Mouse (Mus musculus) thymus, postnatal 36 days (tissue): Measurements from ENCODE around the gene Hoxc9.

ENCODE experiments used
- DNase-seq, 2 experiments: peaks; one replicate each; pipeline ENCODE4 v3.0.0; 2022; ENCODE audit warnings: mixed read lengths in 2 of 2

The Hoxc9 gene

DNA sequence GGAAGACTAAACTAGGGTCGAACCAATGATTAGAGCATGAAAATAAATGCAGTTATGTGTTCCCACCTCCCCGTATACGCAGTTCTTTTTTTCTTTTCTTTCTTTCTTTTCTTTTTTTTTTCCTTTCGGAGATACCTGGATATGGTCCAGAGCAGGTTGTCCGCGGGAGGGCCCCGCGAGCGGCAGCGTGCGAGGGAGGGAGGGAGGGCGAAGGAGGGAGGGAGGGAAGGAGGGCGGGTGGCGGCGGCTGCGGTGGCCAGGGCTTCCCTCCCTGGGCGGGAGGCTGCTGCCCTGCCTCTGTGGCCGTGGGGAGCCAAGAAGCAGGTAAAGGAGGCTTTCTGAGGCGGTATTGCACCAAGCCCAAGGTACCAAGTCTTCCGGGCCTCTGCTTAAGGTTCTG lies at the start of gene Hoxc9:
Hoxc9 (plus strand) TSS at position 269 of the 400 bp plus-strand sequence.
- no peak for DNase-seq

DNA sequence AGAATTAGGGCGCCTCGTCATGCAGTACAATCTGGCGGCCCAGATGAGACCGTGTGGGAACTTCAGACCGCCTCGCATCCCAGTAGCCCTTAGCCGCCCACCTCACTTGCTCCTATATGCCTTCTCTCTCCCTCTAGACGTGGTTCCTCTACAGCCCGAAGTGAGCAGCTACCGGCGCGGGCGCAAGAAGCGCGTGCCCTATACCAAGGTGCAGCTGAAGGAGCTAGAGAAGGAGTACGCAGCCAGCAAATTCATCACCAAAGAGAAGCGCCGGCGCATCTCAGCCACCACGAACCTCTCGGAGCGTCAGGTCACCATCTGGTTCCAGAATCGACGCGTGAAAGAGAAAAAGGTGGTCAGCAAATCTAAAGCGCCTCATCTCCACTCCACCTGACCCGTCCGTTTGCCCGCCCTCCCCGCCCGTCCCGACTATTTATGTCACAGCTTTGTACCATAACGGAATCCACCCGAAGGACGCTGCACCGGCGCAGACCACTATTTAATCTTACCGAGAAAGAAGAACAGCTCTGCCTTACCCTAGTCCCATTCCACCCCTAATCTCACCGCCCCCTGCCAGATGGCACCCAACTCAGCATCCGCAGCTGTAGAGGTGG lies 49.1 kb upstream of the Hoxc9 start:
- DNase-seq: no peak

DNA sequence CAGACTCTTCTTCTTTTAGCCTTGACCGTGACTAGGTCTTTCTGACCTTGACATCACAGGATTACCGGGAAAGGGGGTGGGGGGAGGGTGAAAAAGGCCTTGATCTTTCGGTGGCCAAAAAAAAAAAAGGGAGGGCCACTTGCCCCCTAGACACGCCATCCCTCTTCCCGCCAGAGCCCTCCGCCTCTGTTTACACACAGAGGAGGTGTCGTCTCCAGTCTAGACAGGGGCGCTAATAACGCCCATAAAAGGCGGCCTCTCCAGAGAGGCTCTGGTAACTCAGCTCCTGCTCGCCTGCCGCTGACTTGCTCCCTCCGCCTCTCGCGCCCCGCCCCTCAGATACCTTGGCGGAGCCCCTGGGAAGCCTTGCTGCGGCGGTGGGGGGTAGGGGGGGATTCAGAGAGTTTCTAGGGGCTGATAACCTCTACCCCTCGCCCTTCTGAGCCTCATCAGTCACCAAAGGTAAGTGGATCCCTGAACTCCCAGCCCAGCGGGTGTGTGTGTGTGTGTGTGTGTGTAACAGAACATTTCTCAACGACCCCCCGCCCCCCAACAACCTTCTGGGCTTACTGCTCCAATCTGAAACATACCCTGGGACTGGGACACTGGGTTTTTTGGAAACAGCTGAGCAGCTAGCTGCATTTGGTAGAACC lies 44.4 kb upstream of the Hoxc9 start:
- DNase-seq: no peak

DNA sequence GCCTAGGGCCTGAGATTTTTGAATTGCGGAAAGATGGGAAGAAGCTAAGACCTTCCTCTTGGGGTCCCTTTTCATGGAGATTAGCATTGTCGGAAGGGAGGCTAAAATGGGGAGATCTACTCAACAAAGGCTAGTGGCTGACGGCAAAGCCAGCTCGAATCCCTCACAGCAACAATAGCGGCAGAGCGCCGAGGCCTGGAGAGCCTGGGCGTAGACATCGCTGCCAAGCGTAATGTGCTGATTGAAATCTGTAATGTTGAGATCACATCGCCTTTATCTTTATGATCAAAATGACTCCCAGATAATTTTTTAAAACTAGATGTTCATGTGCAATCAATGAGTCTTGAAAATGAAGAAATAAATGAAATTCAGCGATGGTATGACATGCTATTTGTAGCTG lies 41.8 kb upstream of the Hoxc9 start:
- no peak for DNase-seq

DNA sequence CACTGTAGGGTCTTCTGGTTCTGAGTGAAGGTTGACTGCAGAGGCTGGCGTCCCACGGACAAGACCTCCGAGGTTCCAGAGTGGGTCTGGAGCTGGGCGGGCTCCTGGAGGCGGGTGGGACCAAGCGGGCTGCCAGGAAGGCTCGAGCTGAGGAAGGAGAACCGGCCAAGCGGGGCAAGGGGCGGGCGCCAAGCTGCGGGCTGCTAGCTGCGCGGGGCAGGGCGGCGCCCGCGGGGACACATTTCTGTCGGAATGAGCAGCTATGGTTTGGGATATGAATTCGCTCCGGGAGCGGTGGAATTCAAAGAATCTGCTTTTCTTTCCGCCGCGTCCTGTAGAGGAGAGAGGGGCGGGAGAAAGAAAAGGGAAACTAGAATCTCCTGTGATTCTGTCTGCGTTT lies 41.3 kb upstream of the Hoxc9 start:
- no peak for DNase-seq

DNA sequence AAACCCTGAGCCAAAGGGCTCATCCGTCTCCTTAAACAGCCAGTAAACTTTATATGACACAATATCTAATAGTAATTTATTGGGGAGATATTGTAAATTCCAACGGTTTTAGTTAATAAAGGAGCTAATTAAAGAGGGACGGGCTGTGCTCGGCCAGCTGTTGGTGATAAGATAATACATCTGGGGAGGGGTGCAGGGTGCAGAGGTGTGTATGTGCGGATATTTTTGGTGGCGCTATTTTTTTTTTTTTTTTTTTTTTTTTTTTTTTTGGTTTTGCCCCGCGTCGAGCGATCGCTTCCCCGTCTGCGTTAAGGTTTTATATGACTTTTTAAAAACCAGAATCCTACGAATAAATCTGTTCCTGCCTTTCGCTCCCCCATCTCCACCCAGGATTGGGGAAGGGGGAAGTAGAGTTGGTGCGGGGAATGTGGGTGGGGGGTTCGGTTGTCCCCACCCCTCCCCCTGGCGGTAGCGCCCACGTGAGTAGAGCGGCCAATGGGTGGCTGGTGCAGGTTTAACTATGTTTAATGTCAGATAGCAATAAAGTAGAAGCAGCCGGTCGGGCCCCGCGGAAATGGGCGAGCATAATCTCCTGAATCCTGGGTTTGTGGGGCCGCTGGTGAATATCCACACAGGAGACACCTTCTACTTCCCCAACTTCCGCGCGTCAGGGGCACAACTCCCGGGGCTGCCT lies 39.8 kb upstream of the Hoxc9 start, which contains the start of gene Hoxc12:
Hoxc12 (plus strand) TSS at position 479 of the 694 bp plus-strand sequence.
- no peak for DNase-seq

DNA sequence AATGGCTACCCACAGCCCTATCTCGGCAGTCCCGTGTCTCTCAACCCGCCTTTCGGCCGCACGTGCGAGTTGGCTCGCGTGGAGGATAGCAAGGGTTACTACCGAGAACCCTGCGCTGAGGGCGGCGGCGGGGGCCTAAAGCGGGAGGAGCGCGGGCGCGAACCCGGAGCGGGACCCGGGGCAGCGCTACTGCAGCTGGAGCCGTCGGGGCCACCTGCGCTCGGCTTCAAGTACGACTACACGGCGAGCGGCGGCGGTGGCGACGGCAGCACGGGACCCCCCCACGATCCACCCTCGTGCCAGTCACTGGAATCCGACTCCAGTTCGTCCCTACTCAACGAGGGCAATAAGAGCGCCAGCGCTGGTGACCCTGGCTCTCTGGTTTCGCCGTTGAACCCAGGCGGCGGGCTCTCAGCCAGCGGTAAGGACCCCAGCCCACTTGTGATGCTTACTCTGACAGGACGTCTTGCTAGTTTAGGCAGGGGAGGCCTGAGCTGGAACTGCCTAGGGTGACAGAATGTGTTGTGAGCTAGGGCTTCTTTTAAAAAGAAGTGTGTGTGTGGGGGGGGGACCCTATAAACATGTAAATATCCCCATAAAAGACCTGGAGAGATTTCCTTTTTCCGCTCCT lies 39.1 kb upstream of the Hoxc9 start:
- no peak for DNase-seq

DNA sequence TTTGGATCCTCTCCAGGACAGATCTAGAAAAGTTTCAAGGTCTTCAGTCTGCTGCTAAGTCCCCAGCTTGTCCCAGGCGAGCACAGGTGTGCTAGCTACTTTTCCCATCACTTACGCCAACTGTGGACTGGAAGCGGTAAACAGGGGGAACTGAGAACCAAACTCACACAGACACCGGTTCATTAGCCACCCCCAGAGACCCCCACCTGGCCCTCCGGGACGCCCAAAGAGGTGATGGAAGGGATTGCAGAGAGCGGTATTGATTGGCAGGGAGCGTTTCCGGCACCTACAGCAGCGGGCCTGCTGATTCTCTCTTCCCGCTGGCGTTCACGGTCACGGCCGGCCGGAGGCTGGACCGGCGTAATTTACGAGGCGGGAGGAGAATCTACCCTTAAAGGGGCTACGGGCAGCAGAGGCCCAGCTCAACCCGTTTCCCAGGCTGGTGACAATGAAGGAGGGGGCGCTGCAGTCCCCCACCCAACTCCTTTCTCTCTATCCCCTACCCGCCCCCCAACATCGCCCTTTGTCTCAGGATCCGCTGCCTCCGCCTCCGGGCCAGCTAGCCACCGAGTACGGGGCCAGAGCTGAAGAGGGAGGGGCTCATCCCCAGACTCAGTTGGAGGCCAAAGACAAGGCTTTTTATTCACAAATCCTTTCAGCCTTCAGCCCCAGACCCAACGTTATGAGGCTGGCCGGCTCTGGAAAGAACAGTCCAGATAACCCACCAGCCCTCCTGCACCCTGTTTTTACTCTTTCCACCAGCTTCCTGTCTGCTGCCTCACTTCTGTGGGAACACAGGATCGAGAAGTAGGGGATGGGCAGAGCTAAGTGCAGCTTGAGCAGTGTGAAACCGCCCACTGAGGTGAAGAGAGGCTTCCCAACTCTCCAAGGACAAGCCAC lies 36.7 kb upstream of the Hoxc9 start:
- DNase-seq: no peak

DNA sequence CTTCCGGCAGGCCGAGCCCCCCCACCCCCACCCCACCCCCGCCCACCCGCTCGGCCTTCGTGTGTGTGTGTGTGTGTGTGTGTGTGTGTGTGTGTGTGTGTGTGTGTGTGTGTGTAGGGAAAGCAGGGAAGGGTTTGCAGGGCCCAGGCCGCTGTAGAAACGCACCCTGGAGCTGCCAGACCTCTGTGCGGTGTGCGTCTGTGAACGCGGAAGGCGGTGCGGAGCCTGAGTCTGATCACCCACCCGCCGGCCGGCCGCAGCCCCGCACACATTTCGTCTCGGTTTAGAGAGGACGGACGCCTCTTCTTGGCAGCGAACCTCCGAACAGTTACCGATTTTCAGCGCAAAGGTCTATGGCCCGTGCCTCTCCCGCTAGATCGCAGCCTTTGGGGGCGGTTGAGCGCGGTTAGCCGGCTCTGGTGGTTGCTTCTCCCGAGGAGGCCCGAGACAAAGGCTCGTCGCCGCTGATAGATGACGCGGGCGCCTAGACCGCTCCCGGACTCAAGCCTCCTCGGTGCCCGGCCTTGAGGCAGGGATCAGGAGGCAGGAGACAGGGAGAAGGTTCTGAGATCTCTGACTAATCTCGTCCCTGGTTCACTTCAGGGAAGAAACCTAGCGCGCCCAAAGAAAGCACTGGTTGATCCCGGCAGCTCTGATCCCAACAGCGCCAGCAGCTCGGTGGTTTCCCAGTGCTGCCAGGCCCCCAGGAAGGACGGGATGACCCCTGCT lies 33.3 kb upstream of the Hoxc9 start:
- no peak for DNase-seq

DNA sequence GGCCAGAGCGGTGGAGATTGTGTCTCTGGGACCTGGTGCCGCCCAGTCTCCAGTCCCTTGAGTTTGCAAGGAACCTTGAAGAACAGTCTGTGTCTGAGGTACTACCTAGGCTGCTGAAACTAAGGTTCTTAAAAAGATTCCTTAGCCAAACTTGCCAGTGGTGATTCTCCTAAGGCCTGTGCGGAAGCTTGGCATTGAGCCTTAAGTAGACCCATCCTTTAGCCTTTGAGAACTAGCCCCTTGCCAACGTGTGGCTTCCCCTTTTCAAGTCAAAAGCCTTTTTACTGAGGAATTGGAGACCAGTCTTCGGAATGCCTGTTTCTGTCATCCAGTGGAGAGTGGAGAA lies 32.8 kb upstream of the Hoxc9 start:
- no peak for DNase-seq

DNA sequence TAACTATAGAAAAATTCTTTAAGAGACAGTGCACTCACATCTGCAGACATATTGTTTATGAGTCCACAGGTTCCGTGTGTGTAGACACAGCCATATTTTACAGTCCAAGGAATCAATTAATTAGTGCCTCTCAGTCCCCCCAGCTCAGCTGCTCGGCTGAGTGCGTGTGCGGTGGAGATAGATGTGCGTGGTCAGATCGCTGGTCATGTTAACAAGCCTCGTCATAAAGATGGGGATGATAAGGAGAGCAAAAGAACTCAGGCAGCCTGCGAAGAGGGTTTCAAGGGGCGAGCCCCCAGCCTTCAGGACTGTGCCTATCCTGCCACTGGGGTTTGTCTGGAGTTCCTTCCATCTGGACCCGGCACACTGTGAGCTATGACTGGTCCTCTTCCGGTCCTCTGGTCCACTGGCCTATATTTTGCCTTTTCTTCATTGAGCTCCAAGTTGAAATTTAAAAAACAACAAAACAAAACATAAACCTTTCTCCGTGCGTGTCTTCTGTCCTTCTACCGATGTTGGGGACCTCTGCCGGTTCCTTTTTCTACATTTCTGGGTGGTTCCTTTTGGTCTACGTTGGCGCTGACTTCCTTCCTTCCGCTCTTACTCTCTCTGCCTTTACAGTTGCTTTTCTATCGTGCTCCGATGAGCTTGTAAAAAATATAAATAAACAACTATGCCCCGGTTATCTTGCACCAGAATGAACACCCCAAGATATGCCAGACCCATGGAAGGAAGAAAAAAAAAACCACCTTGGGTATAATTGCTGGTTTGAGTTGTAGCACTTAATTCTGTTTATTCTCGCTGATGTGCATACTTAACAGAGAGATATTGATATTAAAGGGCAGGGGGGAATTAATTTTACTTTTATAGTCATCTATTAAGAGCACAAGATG lies 30.8 kb upstream of the Hoxc9 start:
- DNase-seq: no peak

DNA sequence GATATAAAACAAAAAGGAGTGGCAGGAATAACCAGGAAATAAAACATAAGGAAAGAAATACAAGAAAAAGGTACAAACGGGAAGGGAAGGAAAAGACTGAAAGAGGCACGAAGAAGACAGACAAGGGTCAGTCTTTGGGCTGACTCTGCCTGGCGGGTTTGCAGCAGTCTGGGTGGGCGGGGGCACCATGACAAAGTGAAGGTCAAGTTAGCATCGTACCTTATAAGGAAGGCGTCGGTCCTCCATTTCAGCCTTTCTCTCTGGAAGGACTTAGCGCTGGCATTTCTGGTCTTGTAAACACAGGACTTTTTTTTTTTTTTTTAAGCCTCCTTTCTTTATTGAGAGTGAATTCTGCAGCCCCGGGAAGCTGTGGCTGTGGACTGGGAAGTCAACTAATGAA lies 29.0 kb upstream of the Hoxc9 start:
- no peak for DNase-seq

DNA sequence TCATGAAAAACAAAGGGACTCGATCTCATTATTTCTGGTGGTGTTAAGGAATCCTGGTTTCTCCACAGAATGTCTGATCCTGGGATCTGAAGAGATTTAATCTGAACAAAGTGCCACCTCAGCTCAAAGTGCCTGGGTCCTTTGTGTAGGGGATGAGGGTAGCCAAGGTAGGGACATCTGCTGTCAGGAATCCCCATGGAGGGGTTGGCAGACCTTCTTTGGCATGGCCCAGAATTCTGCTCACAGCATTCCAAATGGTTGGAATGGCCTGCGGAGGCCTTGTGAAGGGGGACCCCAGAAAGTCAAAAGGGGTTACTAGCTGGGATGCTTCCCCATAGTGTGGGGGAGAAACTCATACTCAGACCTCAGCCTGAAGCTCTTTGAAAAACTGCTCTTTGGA lies 27.4 kb upstream of the Hoxc9 start:
- no peak for DNase-seq

DNA sequence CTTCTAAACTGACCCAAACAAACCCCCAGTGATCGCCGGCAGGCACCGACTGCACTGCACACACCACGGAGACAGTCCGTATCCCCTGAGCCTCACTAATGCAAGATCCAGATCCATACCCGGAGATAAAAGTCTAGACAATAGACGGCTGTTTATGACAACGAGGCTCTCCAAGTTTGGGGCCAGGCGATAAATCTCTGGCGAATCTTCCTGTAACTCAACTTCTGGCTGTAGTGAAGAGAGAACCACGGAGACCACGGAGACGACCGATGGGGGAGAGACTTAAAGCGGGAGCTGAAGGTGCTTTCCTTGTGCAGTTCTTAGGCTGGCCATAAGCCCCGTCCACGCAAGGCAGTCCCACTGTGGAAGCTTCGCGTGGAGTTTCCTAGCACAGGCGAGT lies 26.5 kb upstream of the Hoxc9 start:
- no peak for DNase-seq

DNA sequence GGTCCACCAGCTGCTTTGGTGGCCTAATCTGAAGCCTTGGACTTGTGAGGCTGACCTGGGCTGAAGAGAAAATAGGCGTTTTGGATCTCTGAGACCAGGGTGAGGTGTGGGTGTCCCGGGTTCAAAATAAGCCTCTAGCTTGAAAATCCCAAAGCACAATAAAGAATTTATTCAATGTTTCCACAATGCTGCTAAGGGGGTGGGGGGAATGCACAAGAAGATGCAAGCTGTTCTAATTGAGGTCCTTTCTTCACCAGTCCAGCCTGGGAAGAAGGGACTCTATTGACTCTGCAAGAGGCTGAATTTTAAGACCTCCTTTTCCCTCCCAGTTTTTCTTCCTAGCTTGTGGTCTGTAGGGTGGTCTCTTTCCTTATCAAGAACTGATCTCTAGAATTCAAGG lies 25.4 kb upstream of the Hoxc9 start:
- no peak for DNase-seq

DNA sequence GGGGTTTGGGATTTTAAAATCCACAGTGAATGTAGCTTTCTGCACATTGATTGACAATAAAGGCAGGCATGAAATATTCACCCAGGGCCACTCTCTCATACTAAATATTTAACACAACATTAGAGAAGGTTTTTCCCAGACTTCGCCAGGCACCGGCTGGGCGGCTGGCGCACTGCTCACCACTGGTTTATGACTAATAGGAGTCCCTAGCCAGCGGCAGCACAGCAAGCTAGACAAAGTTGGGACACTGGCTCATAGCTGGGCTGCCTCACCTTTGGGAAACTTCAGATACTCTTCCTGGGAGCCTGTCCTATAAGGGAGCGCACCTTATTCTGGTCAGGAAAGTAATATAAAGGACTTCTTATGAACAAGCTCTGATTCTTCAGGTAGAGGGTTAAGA lies 22.7 kb upstream of the Hoxc9 start:
- DNase-seq: no peak

DNA sequence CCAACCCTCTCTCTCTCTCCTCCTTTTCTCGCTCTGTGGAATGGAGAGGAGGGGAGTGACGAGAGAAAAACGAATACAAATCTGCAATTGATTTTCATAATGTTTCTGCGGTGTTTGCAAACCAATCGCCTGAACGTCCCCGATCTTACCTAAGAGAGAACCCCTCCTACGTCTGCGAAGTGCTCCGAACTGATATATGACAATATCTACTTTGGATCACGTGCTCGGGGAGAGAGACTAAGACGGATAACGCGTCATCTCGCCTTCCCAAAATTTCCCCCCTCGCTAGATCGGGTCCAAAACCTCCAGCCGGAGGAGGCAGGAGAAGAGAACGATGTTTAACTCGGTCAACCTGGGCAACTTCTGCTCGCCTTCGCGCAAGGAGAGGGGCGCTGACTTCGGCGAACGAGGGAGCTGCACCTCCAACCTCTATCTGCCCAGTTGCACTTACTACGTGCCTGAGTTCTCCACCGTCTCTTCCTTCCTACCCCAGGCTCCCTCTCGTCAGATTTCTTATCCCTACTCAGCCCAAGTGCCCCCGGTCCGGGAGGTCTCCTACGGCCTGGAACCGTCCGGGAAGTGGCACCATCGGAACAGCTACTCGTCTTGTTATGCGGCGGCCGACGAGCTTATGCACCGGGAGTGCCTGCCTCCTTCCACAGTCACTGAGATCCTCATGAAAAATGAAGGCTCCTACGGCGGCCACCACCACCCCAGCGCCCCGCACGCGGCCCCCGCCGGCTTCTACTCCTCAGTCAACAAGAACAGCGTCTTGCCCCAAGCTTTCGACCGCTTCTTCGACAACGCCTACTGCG lies 21.8 kb upstream of the Hoxc9 start, which contains the start of gene Hoxc11:
Hoxc11 (plus strand) TSS at position 236 of the 815 bp plus-strand sequence.
- no peak for DNase-seq

DNA sequence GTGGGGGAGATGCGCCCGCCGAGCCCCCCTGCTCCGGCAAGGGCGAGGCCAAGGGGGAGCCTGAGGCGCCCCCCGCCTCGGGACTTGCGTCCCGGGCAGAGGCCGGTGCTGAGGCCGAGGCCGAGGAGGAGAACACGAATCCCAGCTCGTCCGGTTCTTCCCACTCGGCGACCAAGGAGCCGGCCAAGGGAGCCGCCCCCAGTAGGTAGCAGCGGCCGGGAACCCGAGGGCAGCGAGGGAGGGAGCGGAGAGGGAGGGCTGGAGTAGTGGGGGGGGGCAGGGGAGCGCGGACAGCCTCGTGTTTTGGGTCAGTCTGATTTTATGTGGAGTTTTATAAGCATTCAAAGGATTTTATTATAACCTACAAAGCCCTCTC lies 21.2 kb upstream of the Hoxc9 start:
- DNase-seq: no peak

DNA sequence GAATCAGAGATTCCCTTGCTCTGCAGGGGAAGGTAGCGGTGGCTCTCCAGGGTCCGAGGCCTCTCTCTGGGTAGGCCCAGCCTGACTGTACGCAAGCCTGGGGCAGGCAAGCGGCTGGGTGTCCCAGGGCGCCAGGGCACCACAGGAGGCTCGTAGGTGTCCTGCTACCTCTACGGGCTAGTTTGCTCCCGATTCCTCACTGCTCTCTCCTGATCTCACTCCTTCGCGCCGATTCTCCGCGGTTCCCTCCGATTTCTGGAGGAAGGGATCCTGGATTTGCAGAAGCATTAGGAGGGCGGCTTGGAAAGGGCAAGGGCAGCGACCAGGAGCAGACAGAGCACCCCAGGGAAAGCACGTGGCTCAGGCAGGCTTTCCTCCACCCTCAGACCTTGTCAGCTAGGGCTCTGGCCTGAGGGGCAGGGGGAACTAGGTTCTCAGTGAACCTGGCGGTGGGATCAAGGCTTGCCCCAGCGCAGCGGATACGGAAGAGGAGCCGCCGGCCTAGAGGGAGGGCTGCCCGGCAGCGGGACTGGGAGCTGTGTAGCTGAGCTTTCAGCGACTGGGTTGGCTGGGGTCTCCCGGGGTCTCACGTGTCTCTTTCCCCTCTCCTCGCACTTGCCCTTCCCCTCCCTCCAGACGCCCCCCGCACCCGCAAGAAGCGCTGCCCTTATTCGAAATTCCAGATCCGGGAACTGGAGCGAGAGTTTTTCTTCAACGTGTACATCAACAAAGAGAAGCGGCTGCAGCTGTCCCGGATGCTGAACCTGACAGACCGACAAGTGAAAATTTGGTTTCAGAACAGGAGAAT lies 20.2 kb upstream of the Hoxc9 start:
- DNase-seq: no peak
